In the genomic region with DNA sequence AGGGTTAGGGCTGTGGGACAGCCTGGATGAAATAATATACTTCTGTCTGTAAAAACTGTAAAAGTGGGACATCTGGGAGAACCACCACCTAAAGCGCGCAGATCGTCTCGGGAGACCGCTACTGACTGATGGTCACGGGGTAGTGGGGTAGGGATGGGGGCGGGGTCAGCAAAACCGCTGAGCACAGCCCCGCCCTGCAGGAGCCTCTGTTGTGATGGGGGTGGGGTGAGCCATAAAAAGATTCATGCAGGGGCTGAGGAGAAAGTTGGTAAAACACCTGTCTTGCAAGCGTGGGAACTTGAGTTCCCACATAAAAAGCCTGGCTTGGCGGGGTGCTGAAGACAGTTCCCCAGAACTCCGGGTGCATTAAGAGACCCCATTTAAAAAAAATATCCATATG, we compare ENCODE assay signal across 17 mouse cellular contexts. TPM values are rescaled to one million over a fixed set of nuclear protein-coding genes. Genes with fewer than 3 reads are reported as not detected.
DNase-seq lines count a peak whose midpoint lies in the region; ATAC-seq lines count a peak whose summit lies in the region.
"Had no signal": no experiment of that assay in that cellular context is flagged by ENCODE, and none has a peak within 500 bp of the region (broad histone marks: within the 10 kb centered on the region; RNA-seq: fewer than 3 reads in every experiment).

No protein-coding gene starts in this region.

- no peaks in the 10 kb centered on the region for H3K9me3 ChIP-seq in heart, embryonic 16.5 days (replicated peaks; ENCODE audit: control insufficient read depth, low read length)
- no peaks in the 10 kb centered on the region for H3K9me3 ChIP-seq in neural tube, embryonic 13.5 days
- H3K9me3 ChIP-seq: G1E had no signal

- ATAC-seq in heart, embryonic 16.5 days (replicated peaks; ENCODE audit: extremely low read depth, insufficient read depth, low FRiP score): peak; percentile 66; the same call in 1 of the 2 replicates
- peak; percentile 32; the same call in 1 of the 2 replicates for ATAC-seq in neural tube, embryonic 13.5 days (ENCODE audit: low read depth)

- intact Hi-C loops in heart, postnatal 14 days (cut with DNase I): loop anchor here (10.0 kb wide), 1 partner anchor 105 kb away; no protein-coding TSS in a partner anchor

- H3K36me3 ChIP-seq in heart, embryonic 16.5 days (ENCODE audit: control insufficient read depth, insufficient read depth): no peaks in the 10 kb centered on the region
- no peaks in the 10 kb centered on the region for H3K36me3 ChIP-seq in neural tube, embryonic 13.5 days
- H3K36me3 ChIP-seq: G1E; liver, embryonic 15.5 days had no signal

- no peak overlapping the region for H3K27ac ChIP-seq in heart, embryonic 16.5 days (ENCODE audit: low read length)
- H3K27ac ChIP-seq in neural tube, embryonic 13.5 days (replicated peaks): no peak overlapping the region; the same call in 1 of the 2 replicates
- H3K27ac ChIP-seq: kidney, postnatal 0 days; liver, embryonic 15.5 days had no signal

- peak overlapping the region; percentile 28 for H3K4me2 ChIP-seq in heart, embryonic 16.5 days (ENCODE audit: low read depth, low read length)
- 0 out of 2 replicates have a peak overlapping the region, but pooled peaks have one; percentile 13 for H3K4me2 ChIP-seq in neural tube, embryonic 13.5 days
- H3K4me2 ChIP-seq: liver, embryonic 15.5 days had no signal

- 52% methylated on average over 12 of the region's 12 CpGs for WGBS in heart, embryonic 16.5 days
- 58% methylated on average over 12 of the region's 12 CpGs for WGBS in neural tube, embryonic 13.5 days

- no peak overlapping the region for H3K9ac ChIP-seq in heart, embryonic 16.5 days (ENCODE audit: low read length)
- no peak overlapping the region for H3K9ac ChIP-seq in neural tube, embryonic 13.5 days
- H3K9ac ChIP-seq: liver, embryonic 15.5 days had no signal

- no peak for DNase-seq in heart, postnatal 14 days
- DNase-seq in neural tube, embryonic 10.5 days (ENCODE audit: extremely low spot score, low spot score): no peak
- peak; percentile 30 to 66 for DNase-seq in thymus, adult 18-20 months
- DNase-seq in layer of hippocampus, postnatal 36 days: no peak
- no peak for DNase-seq in layer of hippocampus, postnatal 25 days (ENCODE audit: extremely low spot score in 1 of 2, low spot score in 1 of 2)
- DNase-seq: adrenal gland, postnatal 14 days; cerebellum, adult 2 months; lung, postnatal 14 days; spleen, adult 18-20 months had no signal

- H3K4me3 ChIP-seq in heart, embryonic 16.5 days (ENCODE audit: low read length): no peak overlapping the region
- H3K4me3 ChIP-seq in neural tube, embryonic 13.5 days: no peak overlapping the region
- H3K4me3 ChIP-seq: liver, embryonic 15.5 days had no signal

- H3K27me3 ChIP-seq in heart, embryonic 16.5 days (ENCODE audit: control insufficient read depth, insufficient read depth, low read length): no peaks in the 10 kb centered on the region
- no peaks in the 10 kb centered on the region for H3K27me3 ChIP-seq in neural tube, embryonic 13.5 days
- H3K27me3 ChIP-seq: liver, embryonic 15.5 days had no signal

- 0 out of 2 replicates have a peak, but pooled peaks cover 2% of the 10 kb centered on the region for H3K4me1 ChIP-seq in heart, embryonic 16.5 days (ENCODE audit: control insufficient read depth, insufficient read depth, low read length)
- H3K4me1 ChIP-seq in neural tube, embryonic 13.5 days (replicated peaks): peaks cover 13% of the 10 kb centered on the region
- H3K4me1 ChIP-seq: liver, embryonic 15.5 days had no signal

RNA-seq across cellular contexts. Expression of gene Rec114, which starts 26.2 kb away (rescaled TPM):
- polyA plus RNA-seq in heart, embryonic 16.5 days (2015; fragmentation: Nextera tagmentation; extraction: Ambion mirVana): 6.0 and 6.8 TPM in 2 replicates
- 1 to 10 TPM; 2.7 to 5.3 TPM for total RNA-seq in heart, postnatal 14 days (2021)
- 1.5 and 1.7 TPM in 2 replicates for polyA plus RNA-seq in neural tube, embryonic 13.5 days (2015; fragmentation: Nextera tagmentation; extraction: Ambion mirVana)
- total RNA-seq in layer of hippocampus, postnatal 36 days (2021): not detected
- total RNA-seq in layer of hippocampus, postnatal 25 days (2021): under 1 TPM in 1 of 2 experiments, not detected in 1; 0.68 TPM
- total RNA-seq: left cerebral cortex, postnatal 25 days had no signal
- polyA plus RNA-seq: G1E had no signal

RNA-seq across cellular contexts. Expression of gene Hcn4, which starts 53.3 kb away (rescaled TPM):
- 0.89 and 1.1 TPM in 2 replicates for polyA plus RNA-seq in heart, embryonic 16.5 days (2015; fragmentation: Nextera tagmentation; extraction: Ambion mirVana)
- total RNA-seq in heart, postnatal 14 days (2021): 1 to 10 TPM; 4.6 to 6.9 TPM
- polyA plus RNA-seq in neural tube, embryonic 13.5 days (2015; fragmentation: Nextera tagmentation; extraction: Ambion mirVana): 2.6 and 3.0 TPM in 2 replicates
- 1 to 10 TPM; 1.8 to 2.1 TPM for total RNA-seq in layer of hippocampus, postnatal 36 days (2021)
- 1 to 10 TPM; 1.9 TPM for total RNA-seq in layer of hippocampus, postnatal 25 days (2021)
- total RNA-seq: common myeloid progenitor, adult 5-6 weeks; neutrophil, adult 5-6 weeks had no signal
- polyA plus RNA-seq: G1E; liver, embryonic 15.5 days had no signal

Comparison
In these comparisons a context has a peak if more than half of its experiments do, and no peak if none do; other contexts are left out.
1. DNase-seq: peak in thymus, adult 18-20 months (2 of 2); none in heart, postnatal 14 days (0 of 2), neural tube, embryonic 10.5 days (single experiment), layer of hippocampus, postnatal 36 days (0 of 2) and layer of hippocampus, postnatal 25 days (0 of 2).